Mouse (Mus musculus) megakaryocyte, embryonic 14.5 days (primary cell): Measurements from ENCODE around the gene Trabd2b.

Experiments used
- FLI1 ChIP-seq: IDR thresholded peaks from 2 replicates; pipeline ENCODE4 v1.6.1; 2012; ENCODE audit warnings: low read length, inconsistent platforms, mixed read lengths
- GATA1 ChIP-seq: IDR thresholded peaks from 3 replicates; pipeline ENCODE4 v1.6.1; 2012; ENCODE audit warnings: mixed read lengths, low read length, inconsistent platforms, borderline replicate concordance

DNA sequence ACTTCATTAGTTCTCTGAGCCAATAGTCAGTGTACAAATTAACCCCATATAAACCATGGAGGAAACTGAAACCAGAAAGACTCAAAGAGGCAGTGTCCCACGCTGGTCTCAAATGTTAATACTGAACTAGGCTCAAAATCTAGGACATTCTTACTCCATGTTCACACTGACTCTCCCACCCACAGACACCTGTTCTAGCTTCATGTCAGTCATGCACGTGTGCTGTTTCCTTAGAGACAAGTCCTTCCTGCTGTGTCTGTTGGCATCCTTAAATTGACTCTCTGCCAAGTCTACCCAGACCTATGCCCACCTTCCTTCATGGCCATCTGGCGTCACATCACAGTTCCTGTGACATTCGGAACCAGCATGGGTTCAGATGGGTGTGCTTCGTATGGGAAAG lies 21.3 kb upstream of the Trabd2b start:
- TF ChIP-seq GATA1, result no peak
- TF ChIP-seq FLI1, result no peak
